Mouse (Mus musculus) lung, adult 2 months (tissue): ENCODE measurements at regions not wholly inside any gene's neighbourhood (a gene's known extent, or its start where the extent isn't known, plus 50 kb on each side); places are given as distances from the start of the nearest gene placed in this dataset.

Experiments
- DNase-seq: peaks from one replicate; pipeline ENCODE4 v3.0.0; 2022
- H3K4me1 ChIP-seq: fragments of 200-500 bp; 2 replicates; pipeline ENCODE4 v1.6.1; 2011; ENCODE audit warnings: low read length; ENCODE audit not compliant: control insufficient read depth, insufficient read depth
- H3K4me3 ChIP-seq: fragments of 200-500 bp; replicated peaks from 2 replicates; pipeline ENCODE3; 2011; ENCODE audit warnings: low read depth, mild to moderate bottlenecking, control low read depth, low read length; ENCODE audit errors: extremely low read depth
- CTCF ChIP-seq: fragments of 200-500 bp; IDR thresholded peaks from 2 replicates; pipeline ENCODE4 v1.5.1; 2011; ENCODE audit warnings: mild to moderate bottlenecking, low read length, control low read depth; ENCODE audit not compliant: insufficient read depth
- POLR2A ChIP-seq: fragments of 200-500 bp; IDR thresholded peaks from 2 replicates; pipeline ENCODE4 v1.6.1; 2011; ENCODE audit warnings: low read depth, mild to moderate bottlenecking, control low read depth, low read length, borderline replicate concordance; ENCODE audit errors: extremely low read depth
- WGBS: fragments of 180-500 bp; shearing (Covaris S2); methylation state at CpG from one replicate; pipeline ENCODE4 v1.1.7; 2018; 5-methylcytosine and 5-hydroxymethylcytosine counted together

GRCm38 (mm10) chr4:95160465-95160864 lies 108.4 kb upstream of the Jun start:
- Histone ChIP-seq H3K4me1 (peaks cover 22% of the 10 kb centered on the region), H3K4me3 (no peak overlapping the region)
- DNase-seq, result no peak
- TF ChIP-seq CTCF, result no peak
- TF ChIP-seq POLR2A, result no peak
- WGBS, result 44% methylated on average over 3 of the region's 3 CpGs

- TF ChIP-seq POLR2A (peak; percentile 66; the same call in 1 of the 2 replicates), CTCF (peak; percentile 41)
- 2% methylated on average over 53 of the region's 53 CpGs for WGBS
- Histone ChIP-seq H3K4me3 (peak overlapping the region; percentile 53), H3K4me1 (peaks cover 20% of the 10 kb centered on the region)
- DNase-seq, result peak; percentile 93
Measured at GRCm38 (mm10) chr4:95160912-95161669, 109.1 kb upstream of the Jun start.

- WGBS, result 11% methylated on average over 7 of the region's 7 CpGs
- H3K4me1 ChIP-seq, result peaks cover 16% of the 10 kb centered on the region
- DNase-seq, result no peak
- H3K4me3 ChIP-seq, result peak overlapping the region; percentile 46
- TF ChIP-seq POLR2A (no peak), CTCF (no peak)
Measured at GRCm38 (mm10) chr4:95161670-95162020, 109.6 kb upstream of the Jun start.

- DNase-seq, result no peak
- H3K4me3 ChIP-seq, result no peak overlapping the region
- WGBS, result 44% methylated on average over 9 of the region's 9 CpGs
- peaks cover 16% of the 10 kb centered on the region for H3K4me1 ChIP-seq
- TF ChIP-seq POLR2A, result no peak
- no peak for TF ChIP-seq CTCF
Measured at GRCm38 (mm10) chr4:95162386-95163090, 110.5 kb upstream of the Jun start.

GRCm38 (mm10) chr4:95163403-95163802 lies 111.4 kb upstream of the Jun start:
- no peak overlapping the region for H3K4me3 ChIP-seq
- WGBS, result 65% methylated on average over 4 of the region's 4 CpGs
- TF ChIP-seq CTCF (no peak), POLR2A (no peak)
- DNase-seq, result no peak
- H3K4me1 ChIP-seq, result peaks cover 12% of the 10 kb centered on the region

- DNase-seq, result no peak
- H3K4me3 ChIP-seq, result no peak overlapping the region
- 0 out of 2 replicates have a peak, but pooled peaks cover 3% of the 10 kb centered on the region for H3K4me1 ChIP-seq
- TF ChIP-seq CTCF (no peak), POLR2A (no peak)
- WGBS, result 91% methylated on average over 5 of the region's 5 CpGs
Measured at GRCm38 (mm10) chr4:95166503-95166902, 114.5 kb upstream of the Jun start.

GRCm38 (mm10) chr4:95167216-95167615 lies 115.2 kb upstream of the Jun start:
- no peak overlapping the region for H3K4me3 ChIP-seq
- no peak for TF ChIP-seq CTCF
- WGBS, result 89% methylated on average over 1 of the region's 1 CpGs
- 0 out of 2 replicates have a peak, but pooled peaks cover 3% of the 10 kb centered on the region for H3K4me1 ChIP-seq
- no peak for DNase-seq

- Histone ChIP-seq H3K4me3 (no peak overlapping the region), H3K4me1 (no peaks in the 10 kb centered on the region)
- DNase-seq, result no peak
- WGBS, result 53% methylated on average over 2 of the region's 2 CpGs
- TF ChIP-seq CTCF (no peak), POLR2A (no peak)
Measured at GRCm38 (mm10) chr4:95169702-95170101, 117.7 kb upstream of the Jun start.

GRCm38 (mm10) chr4:95177753-95178152 lies 125.7 kb upstream of the Jun start:
- 79% methylated on average over 2 of the region's 2 CpGs for WGBS
- TF ChIP-seq CTCF, result no peak
- TF ChIP-seq POLR2A, result no peak
- Histone ChIP-seq H3K4me3 (no peak overlapping the region), H3K4me1 (peaks cover 2% of the 10 kb centered on the region; the same call in 1 of the 2 replicates)
- DNase-seq, result no peak

- 61% methylated on average over 3 of the region's 3 CpGs for WGBS
Measured at GRCm38 (mm10) chr4:95178467-95178866, 126.4 kb upstream of the Jun start.

More at GRCm38 (mm10) chr4:95178467-95178866, 126.4 kb upstream of the Jun start:
- DNase-seq, result no peak
- Histone ChIP-seq H3K4me1 (peaks cover 2% of the 10 kb centered on the region; the same call in 1 of the 2 replicates), H3K4me3 (no peak overlapping the region)
- no peak for TF ChIP-seq POLR2A
- TF ChIP-seq CTCF, result no peak
